Mouse (Mus musculus) kidney, adult 2 months (tissue): ENCODE measurements around the gene Nkiras2.

ENCODE experiments used
- CTCF ChIP-seq: fragments of 200-500 bp; conservative IDR thresholded peaks from 2 replicates; pipeline ENCODE4 v1.5.1; 2011; ENCODE audit warnings: low read depth, mild to moderate bottlenecking, control low read depth, low read length, moderate library complexity, mixed read lengths; ENCODE audit not compliant: insufficient read depth, insufficient read length
- POLR2A ChIP-seq: fragments of 200-500 bp; IDR thresholded peaks from one replicate; pipeline ENCODE4 v1.6.1; 2011; ENCODE audit warnings: low read depth, low read length, control low read depth

DNA sequence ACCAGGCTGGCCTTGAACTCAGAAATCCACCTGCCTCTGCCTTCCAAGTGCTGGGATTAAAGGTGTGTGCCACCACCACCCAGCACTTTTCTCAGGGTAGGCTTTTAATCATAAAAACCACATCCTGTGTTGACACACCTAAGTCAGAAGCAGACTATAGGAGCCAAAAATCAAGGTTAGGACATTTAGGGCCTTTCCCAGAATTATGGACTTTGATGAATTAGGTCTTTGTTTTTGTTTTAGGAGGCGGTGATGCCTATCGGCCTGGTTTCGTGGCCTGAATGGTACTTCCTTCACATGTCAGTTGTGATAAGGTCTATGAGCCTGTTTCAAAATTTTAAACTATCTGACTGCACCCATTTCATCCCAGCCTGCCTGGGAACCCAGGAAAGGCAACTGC is 44.9 kb upstream of the Nkiras2 start:
- TF ChIP-seq POLR2A = no peak
- TF ChIP-seq CTCF = no peak
